Mouse (Mus musculus): ENCODE measurements around the gene Mamstr. TPM values are rescaled to one million over a fixed set of nuclear protein-coding genes. Genes with fewer than 3 reads are reported as not detected.

Mamstr gene
- polyA plus RNA-seq, 1 experiment = 2.5 TPM

GRCm38 (mm10) chr7:45627261-45627660 is 12.5 kb upstream of the Mamstr start, which contains the start of gene Rasip1:
Gene Rasip1 (plus strand): TSS chr7:45627488.
- no peaks in the 10 kb centered on the region for H3K36me3 ChIP-seq (ENCODE audit: control insufficient read depth, insufficient read depth, low read length)
- H3K4me1 ChIP-seq (ENCODE audit: control insufficient read depth, insufficient read depth, insufficient read length) = peaks cover 3% of the 10 kb centered on the region; the same call in 1 of the 2 replicates
- WGBS = 65% methylated on average over 9 of the region's 9 CpGs
- no peak for TF ChIP-seq CTCF (IDR thresholded peaks at IDR 0.05; ENCODE audit: extremely low read depth, insufficient read depth, insufficient read length, insufficient replicate concordance)
- no peak for TF ChIP-seq POLR2A (IDR thresholded peaks at IDR 0.05; ENCODE audit: low read depth, low read length)
- no peaks in the 10 kb centered on the region for H3K27me3 ChIP-seq (ENCODE audit: control insufficient read depth, insufficient read depth, low read length)
- H3K27ac ChIP-seq (ENCODE audit: insufficient read depth, low read length) = peak within 1 kb of the TSS; percentile 28
- DNase-seq (ENCODE audit: low read depth in 1 of 2, low spot score in 2 of 2) = no peak
- H3K4me3 ChIP-seq (ENCODE audit: extremely low read depth, insufficient read depth, insufficient read length) = peak within 1 kb of the TSS; percentile 58; the same call in 1 of the 2 replicates

GRCm38 (mm10) chr7:45628364-45629294 is 11.1 kb upstream of the Mamstr start:
- no peak for TF ChIP-seq POLR2A (IDR thresholded peaks at IDR 0.05; ENCODE audit: low read depth, low read length)
- TF ChIP-seq CTCF (IDR thresholded peaks at IDR 0.05; ENCODE audit: extremely low read depth, insufficient read depth, insufficient read length, insufficient replicate concordance) = peak; percentile 94
- peak overlapping the region; percentile 28; the same call in 1 of the 2 replicates for H3K27ac ChIP-seq (ENCODE audit: insufficient read depth, low read length)
- 2% methylated on average over 104 of the region's 105 CpGs for WGBS
- no peaks in the 10 kb centered on the region for H3K36me3 ChIP-seq (ENCODE audit: control insufficient read depth, insufficient read depth, low read length)
- H3K27me3 ChIP-seq (ENCODE audit: control insufficient read depth, insufficient read depth, low read length) = no peaks in the 10 kb centered on the region
- DNase-seq (ENCODE audit: low read depth in 1 of 2, low spot score in 2 of 2) = peak; percentile 79 to 90
- peaks cover 3% of the 10 kb centered on the region; the same call in 1 of the 2 replicates for H3K4me1 ChIP-seq (ENCODE audit: control insufficient read depth, insufficient read depth, insufficient read length)
- peak overlapping the region; percentile 58 for H3K4me3 ChIP-seq (ENCODE audit: extremely low read depth, insufficient read depth, insufficient read length)

GRCm38 (mm10) chr7:45630064-45630907 is 9.5 kb upstream of the Mamstr start:
- 92% methylated on average over 23 of the region's 23 CpGs for WGBS

GRCm38 (mm10) chr7:45632499-45632898 is 7.3 kb upstream of the Mamstr start:
- no peak for TF ChIP-seq POLR2A (IDR thresholded peaks at IDR 0.05; ENCODE audit: low read depth, low read length)
- no peak for TF ChIP-seq CTCF (IDR thresholded peaks at IDR 0.05; ENCODE audit: extremely low read depth, insufficient read depth, insufficient read length, insufficient replicate concordance)
- no peak overlapping the region for H3K27ac ChIP-seq (ENCODE audit: insufficient read depth, low read length)
- H3K4me3 ChIP-seq (ENCODE audit: extremely low read depth, insufficient read depth, insufficient read length) = no peak overlapping the region
- H3K4me1 ChIP-seq (ENCODE audit: control insufficient read depth, insufficient read depth, insufficient read length) = peaks cover 6% of the 10 kb centered on the region
- 78% methylated on average over 35 of the region's 35 CpGs for WGBS
- no peaks in the 10 kb centered on the region for H3K36me3 ChIP-seq (ENCODE audit: control insufficient read depth, insufficient read depth, low read length)
- no peak for DNase-seq (ENCODE audit: low read depth in 1 of 2, low spot score in 2 of 2)
- H3K27me3 ChIP-seq (ENCODE audit: control insufficient read depth, insufficient read depth, low read length) = no peaks in the 10 kb centered on the region

More at GRCm38 (mm10) chr7:45630064-45630907, 9.5 kb upstream of the Mamstr start:
- H3K36me3 ChIP-seq (ENCODE audit: control insufficient read depth, insufficient read depth, low read length) = no peaks in the 10 kb centered on the region
- no peak overlapping the region for H3K27ac ChIP-seq (ENCODE audit: insufficient read depth, low read length)
- no peak overlapping the region for H3K4me3 ChIP-seq (ENCODE audit: extremely low read depth, insufficient read depth, insufficient read length)
- H3K27me3 ChIP-seq (ENCODE audit: control insufficient read depth, insufficient read depth, low read length) = no peaks in the 10 kb centered on the region
- no peak for TF ChIP-seq POLR2A (IDR thresholded peaks at IDR 0.05; ENCODE audit: low read depth, low read length)
- TF ChIP-seq CTCF (IDR thresholded peaks at IDR 0.05; ENCODE audit: extremely low read depth, insufficient read depth, insufficient read length, insufficient replicate concordance) = no peak
- no peak for DNase-seq (ENCODE audit: low read depth in 1 of 2, low spot score in 2 of 2)
- peaks cover 6% of the 10 kb centered on the region for H3K4me1 ChIP-seq (ENCODE audit: control insufficient read depth, insufficient read depth, insufficient read length)

GRCm38 (mm10) chr7:45634946-45635681 is 4.7 kb upstream of the Mamstr start:
- TF ChIP-seq CTCF (IDR thresholded peaks at IDR 0.05; ENCODE audit: extremely low read depth, insufficient read depth, insufficient read length, insufficient replicate concordance) = no peak
- TF ChIP-seq POLR2A (IDR thresholded peaks at IDR 0.05; ENCODE audit: low read depth, low read length) = no peak
- Histone ChIP-seq H3K27ac (ENCODE audit: insufficient read depth, low read length) (peak overlapping the region; percentile 17), H3K4me3 (ENCODE audit: extremely low read depth, insufficient read depth, insufficient read length) (no peak overlapping the region), H3K36me3 (ENCODE audit: control insufficient read depth, insufficient read depth, low read length) (no peaks in the 10 kb centered on the region), H3K27me3 (ENCODE audit: control insufficient read depth, insufficient read depth, low read length) (no peaks in the 10 kb centered on the region), H3K4me1 (ENCODE audit: control insufficient read depth, insufficient read depth, insufficient read length) (peaks cover 4% of the 10 kb centered on the region; the same call in 1 of the 2 replicates)
- 53% methylated on average over 11 of the region's 11 CpGs for WGBS
- peak in 1 of 2 experiments; percentile 68 for DNase-seq (ENCODE audit: low read depth in 1 of 2, low spot score in 2 of 2)
